Mouse (Mus musculus): ENCODE results near the gene Fam189a1. TPM values are rescaled to one million over a fixed set of nuclear protein-coding genes. Genes with fewer than 3 reads are reported as not detected.
A peak's percentile ranks its signal among the peaks of the same experiment; 100 is the strongest.

Gene Fam189a1
- total RNA-seq, 4 experiments from 2014 or later: 48.6 to 70.5 (median 61.7) TPM

- DNase-seq (ENCODE audit: low spot score in 2 of 2): peak; percentile 48 to 61
Measured at GRCm38 (mm10) chr7:64839801-64840575, 316.4 kb downstream of the Fam189a1 start.

- no peak for DNase-seq (ENCODE audit: low spot score in 2 of 2)
Measured at GRCm38 (mm10) chr7:64839281-64839680, 317.1 kb downstream of the Fam189a1 start.

- no peak for DNase-seq (ENCODE audit: low spot score in 2 of 2)
Measured at GRCm38 (mm10) chr7:64830214-64830995, 326.0 kb downstream of the Fam189a1 start.

GRCm38 (mm10) chr7:64821081-64821480 is 335.3 kb downstream of the Fam189a1 start:
- DNase-seq (ENCODE audit: low spot score in 2 of 2): no peak

- DNase-seq (ENCODE audit: low spot score in 2 of 2): no peak
Measured at GRCm38 (mm10) chr7:64819683-64820082, 336.7 kb downstream of the Fam189a1 start.

- no peak for DNase-seq (ENCODE audit: low spot score in 2 of 2)
Measured at GRCm38 (mm10) chr7:64808876-64809275, 347.5 kb downstream of the Fam189a1 start.

GRCm38 (mm10) chr7:64805100-64805499 is 351.3 kb downstream of the Fam189a1 start:
- no peak for DNase-seq (ENCODE audit: low spot score in 2 of 2)

- no peak for DNase-seq (ENCODE audit: low spot score in 2 of 2)
Measured at GRCm38 (mm10) chr7:64795554-64795953, 360.8 kb downstream of the Fam189a1 start.

- DNase-seq (ENCODE audit: low spot score in 2 of 2): no peak
Measured at GRCm38 (mm10) chr7:64792031-64792430, 364.3 kb downstream of the Fam189a1 start.

- no peak for DNase-seq (ENCODE audit: low spot score in 2 of 2)
Measured at GRCm38 (mm10) chr7:64791145-64791544, 365.2 kb downstream of the Fam189a1 start.

GRCm38 (mm10) chr7:64785040-64785439 is 371.3 kb downstream of the Fam189a1 start:
- DNase-seq (ENCODE audit: low spot score in 2 of 2): no peak

- DNase-seq (ENCODE audit: low spot score in 2 of 2): peak; percentile 71 to 74
Measured at GRCm38 (mm10) chr7:64779501-64779900, 376.9 kb downstream of the Fam189a1 start.

GRCm38 (mm10) chr7:64776708-64777489 is 379.5 kb downstream of the Fam189a1 start:
- DNase-seq (ENCODE audit: low spot score in 2 of 2): no peak

- DNase-seq (ENCODE audit: low spot score in 2 of 2): no peak
Measured at GRCm38 (mm10) chr7:64773465-64773864, 382.9 kb downstream of the Fam189a1 start.

GRCm38 (mm10) chr7:64770779-64771390 is 385.5 kb downstream of the Fam189a1 start:
- DNase-seq (ENCODE audit: low spot score in 2 of 2): no peak

- no peak for DNase-seq (ENCODE audit: low spot score in 2 of 2)
Measured at GRCm38 (mm10) chr7:64769768-64770167, 386.6 kb downstream of the Fam189a1 start.

- DNase-seq (ENCODE audit: low spot score in 2 of 2): peak in 1 of 2 experiments; percentile 40
Measured at GRCm38 (mm10) chr7:64765595-64765994, 390.8 kb downstream of the Fam189a1 start.

GRCm38 (mm10) chr7:64755141-64755540 is 401.2 kb downstream of the Fam189a1 start:
- DNase-seq (ENCODE audit: low spot score in 2 of 2): no peak

- no peak for DNase-seq (ENCODE audit: low spot score in 2 of 2)
Measured at GRCm38 (mm10) chr7:64754161-64754560, 402.2 kb downstream of the Fam189a1 start.

GRCm38 (mm10) chr7:64753678-64754077 is 402.7 kb downstream of the Fam189a1 start:
- DNase-seq (ENCODE audit: low spot score in 2 of 2): no peak

GRCm38 (mm10) chr7:64752133-64752532 is 404.2 kb downstream of the Fam189a1 start:
- DNase-seq (ENCODE audit: low spot score in 2 of 2): peak; percentile 58 to 69
